Mouse (Mus musculus) gastrocnemius, postnatal 25 days (tissue): ENCODE data around the gene Adgrb2. TPM values are rescaled to one million over a fixed set of nuclear protein-coding genes. Genes with fewer than 3 reads are reported as not detected.

ENCODE experiments used
- DNase-seq: peaks from one replicate; pipeline ENCODE4 v3.0.0; 2022
- total RNA-seq, 2 experiments: library from RNA; stranded (reverse); gene quantifications; 1 replicate in 1 of 2; 2 replicates in 1 of 2; pipeline ENCODE4 v1.2.3; 2021

Adgrb2 gene
- total RNA-seq, 2 experiments from 2014 or later = 0.54 to 0.56 TPM

GRCm38 (mm10) chr4:130033496-130033895, 48.8 kb downstream of the Adgrb2 start:
- DNase-seq = no peak

GRCm38 (mm10) chr4:130036112-130036511, 51.4 kb downstream of the Adgrb2 start:
- peak; percentile 26 for DNase-seq

GRCm38 (mm10) chr4:130036573-130037401, 52.1 kb downstream of the Adgrb2 start:
- DNase-seq = peak; percentile 82

DNA sequence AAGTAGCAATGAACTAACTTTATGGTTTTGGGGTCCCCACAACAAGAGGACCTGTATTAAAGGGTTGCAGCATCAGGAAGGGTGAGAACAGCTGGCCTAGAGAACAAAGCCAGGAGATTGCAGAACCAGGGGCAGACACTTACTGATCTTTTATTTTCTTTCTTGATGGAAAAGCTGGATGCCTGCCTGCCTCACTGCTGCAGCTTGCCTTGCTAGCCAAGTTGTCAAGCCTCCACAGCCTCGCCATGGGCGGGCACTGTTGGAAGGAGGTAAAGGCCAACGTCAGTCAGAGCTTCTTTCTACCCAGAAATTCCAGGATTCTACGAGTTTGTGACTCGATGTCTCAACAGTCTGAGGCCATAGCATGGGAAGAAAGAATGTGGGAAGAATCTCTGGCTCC, 54.7 kb downstream of the Adgrb2 start:
- no peak for DNase-seq

DNA sequence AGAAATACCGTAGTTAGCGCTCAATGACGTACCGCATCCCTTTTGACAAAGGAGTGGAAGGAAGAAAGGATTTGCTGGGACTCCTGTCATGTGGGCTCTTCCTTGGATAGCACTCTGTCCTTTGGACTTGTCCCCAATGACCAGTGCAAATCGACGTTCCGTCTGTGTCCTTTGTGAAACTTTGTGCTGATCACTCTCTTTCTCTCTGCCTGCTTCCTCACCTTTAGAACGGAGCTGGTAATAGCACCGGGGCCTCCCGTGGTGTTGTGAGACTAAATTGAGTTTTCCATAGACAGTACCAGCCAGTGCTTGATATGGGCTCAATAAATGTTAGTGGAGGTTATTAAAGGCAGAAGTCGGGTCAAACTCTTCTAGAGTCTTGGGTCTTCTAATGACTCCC, 56.4 kb downstream of the Adgrb2 start:
- no peak for DNase-seq

- DNase-seq = no peak
Observed at GRCm38 (mm10) chr4:130044211-130044610, 59.5 kb downstream of the Adgrb2 start.

DNA sequence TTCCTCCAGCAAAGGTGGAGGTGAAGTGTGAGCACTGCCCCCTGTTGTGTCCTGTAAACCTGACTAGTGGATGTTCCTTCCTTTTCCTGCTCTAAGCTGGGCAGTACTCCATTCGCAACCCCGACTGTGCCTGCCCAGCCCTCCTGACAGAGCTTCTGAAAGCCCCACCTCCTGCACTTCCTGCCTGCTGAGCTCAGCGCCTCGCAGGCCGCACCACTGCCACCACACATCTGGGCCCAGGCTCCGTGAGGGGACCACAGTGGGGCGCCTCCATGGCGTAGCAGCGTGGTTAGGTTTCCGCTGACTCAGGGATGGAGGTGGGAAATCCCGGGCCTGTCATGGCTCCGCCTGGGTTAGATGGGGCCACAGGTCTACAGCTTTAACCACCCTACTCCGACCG, 60.9 kb downstream of the Adgrb2 start:
- DNase-seq = peak; percentile 56

DNA sequence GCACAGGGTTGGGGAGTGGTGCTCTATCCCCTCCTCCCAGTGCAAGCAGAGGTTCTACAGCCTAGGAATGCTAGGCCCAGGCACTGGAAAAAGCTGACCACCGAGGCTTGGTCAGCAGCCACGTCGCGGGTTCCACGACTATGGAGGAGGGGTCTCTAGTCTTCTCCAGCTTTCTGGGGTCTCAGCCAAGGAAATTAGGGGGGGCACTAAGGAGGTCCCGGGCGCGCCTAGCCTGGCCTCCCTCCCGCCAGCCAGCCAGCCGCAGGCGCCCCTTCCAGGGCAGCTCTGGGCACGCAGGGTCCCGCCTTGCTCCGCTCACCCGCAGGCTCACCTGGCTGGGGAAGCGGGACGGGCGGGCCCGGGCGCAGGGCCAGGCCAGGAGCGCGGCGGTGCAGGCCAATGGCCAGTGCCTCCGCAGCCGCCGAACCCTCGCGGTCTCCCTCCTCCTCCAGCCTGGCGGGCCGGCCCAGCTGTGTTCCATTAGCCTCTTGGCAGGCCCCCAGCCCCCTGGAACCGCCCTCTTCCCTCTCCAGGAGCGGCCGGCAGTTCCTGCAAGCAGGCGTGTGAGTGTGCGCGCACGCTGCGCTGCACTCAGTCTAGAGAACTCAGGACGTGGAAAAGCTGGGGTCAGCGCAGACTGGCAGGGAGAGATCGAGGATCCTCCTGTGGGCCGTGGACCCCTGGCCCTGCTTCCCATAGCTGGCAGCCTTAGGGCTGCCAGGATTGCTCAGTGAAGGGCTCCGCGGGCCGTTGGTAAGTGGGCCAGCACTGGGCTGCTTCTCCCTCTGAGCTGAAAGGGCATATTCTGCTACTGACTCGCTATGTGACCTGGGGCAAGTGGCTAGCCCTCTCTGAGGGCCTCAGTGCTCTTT, 62.9 kb downstream of the Adgrb2 start, which contains the start of gene Col16a1:
Col16a1 (plus strand) TSS at position 510 of the 872 bp plus-strand sequence.
- peak; percentile 94 for DNase-seq

DNA sequence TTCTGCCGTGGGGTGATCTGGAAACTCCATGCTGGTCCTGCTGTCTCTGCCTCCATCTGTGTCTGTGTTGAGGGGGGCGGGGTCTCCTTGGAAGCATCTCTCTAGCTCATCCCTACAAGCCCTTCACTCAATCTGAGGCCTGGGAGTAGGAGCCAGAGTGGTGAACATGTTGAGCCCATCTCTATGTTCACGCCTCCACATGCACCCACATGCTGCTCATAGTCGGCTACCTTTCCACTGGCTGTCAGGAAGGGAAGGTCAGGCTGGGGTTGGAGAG, 63.5 kb downstream of the Adgrb2 start:
- DNase-seq = no peak

- peak; percentile 69 for DNase-seq
Observed at GRCm38 (mm10) chr4:130050056-130050824, 65.6 kb downstream of the Adgrb2 start.

- no peak for DNase-seq
Observed at GRCm38 (mm10) chr4:130052283-130052682, 67.6 kb downstream of the Adgrb2 start.

DNA sequence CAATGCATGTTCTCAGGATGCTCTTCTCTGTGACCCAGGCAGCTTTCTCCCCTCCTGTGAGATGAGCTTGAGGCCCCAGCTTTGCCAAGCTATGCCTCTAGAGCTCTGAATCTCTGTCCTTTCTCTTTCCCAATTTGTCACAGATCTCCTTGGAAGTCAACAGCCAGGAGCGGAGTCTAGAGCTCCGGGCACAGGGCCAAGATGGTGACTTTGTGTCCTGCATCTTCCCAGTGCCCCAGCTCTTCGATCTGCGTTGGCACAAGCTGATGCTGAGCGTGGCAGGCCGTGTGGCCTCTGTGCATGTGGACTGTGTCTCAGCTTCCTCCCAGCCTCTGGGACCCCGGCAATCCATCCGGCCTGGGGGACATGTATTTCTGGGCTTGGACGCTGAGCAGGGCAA, 68.4 kb downstream of the Adgrb2 start:
- DNase-seq = no peak

DNA sequence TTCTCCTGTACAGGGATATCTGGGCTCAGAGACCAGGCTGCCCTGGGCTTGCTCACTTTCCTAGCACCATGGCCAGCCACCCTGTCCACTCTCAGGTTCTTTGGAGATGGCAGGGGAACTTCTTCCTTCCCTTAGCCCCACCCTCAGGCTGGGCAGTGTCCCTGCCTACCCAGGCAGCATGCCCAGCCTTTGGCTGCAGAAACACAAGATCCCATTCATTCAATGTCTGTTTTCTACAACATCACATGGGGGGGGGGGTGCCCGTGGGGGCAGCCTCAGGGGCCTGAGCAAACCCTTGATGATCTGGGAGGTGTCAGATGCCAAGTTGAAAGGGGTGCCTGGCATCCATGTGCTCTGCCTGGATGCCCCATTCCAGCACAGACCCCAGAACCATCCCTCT, 70.1 kb downstream of the Adgrb2 start:
- no peak for DNase-seq

GRCm38 (mm10) chr4:130055160-130056010, 70.7 kb downstream of the Adgrb2 start:
- DNase-seq = no peak

DNA sequence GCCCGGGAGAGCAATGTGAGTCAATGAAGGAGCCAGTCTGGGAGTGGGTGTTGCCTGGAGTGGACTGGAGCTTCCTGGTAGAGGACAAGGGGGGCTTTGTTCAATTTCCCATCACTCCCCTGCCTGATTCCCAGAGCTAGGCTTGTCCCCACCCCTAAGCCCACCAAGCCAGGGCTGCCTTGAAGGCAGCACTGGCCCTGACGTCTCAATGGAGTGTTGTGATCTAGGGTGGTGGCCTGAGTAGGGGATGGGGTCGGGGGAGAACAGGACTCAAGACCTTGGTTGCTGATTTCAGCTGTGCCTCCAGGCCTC, 71.3 kb downstream of the Adgrb2 start:
- no peak for DNase-seq

DNA sequence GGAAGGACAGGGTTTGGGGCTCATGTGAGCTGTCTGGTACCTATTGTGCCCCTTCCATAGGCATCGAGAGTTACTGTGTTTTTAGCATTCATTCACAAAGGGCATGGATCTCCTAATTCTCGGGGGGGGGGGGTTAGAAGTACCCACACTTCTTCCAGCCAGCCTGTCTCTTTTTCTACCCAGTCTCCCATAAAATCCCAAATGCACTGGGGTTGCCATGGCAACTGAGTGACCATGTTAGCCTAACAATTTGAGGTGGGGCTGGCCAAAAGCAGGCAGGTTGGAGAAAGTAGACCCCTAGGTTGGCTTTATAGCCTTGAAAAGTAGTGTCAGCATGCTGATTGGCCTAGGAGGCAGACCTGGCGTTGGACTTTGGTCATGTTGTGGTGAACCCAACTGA, 71.8 kb downstream of the Adgrb2 start:
- no peak for DNase-seq

- no peak for DNase-seq
Observed at GRCm38 (mm10) chr4:130060937-130061336, 76.3 kb downstream of the Adgrb2 start.

GRCm38 (mm10) chr4:130063191-130063590, 78.5 kb downstream of the Adgrb2 start:
- DNase-seq = no peak

DNA sequence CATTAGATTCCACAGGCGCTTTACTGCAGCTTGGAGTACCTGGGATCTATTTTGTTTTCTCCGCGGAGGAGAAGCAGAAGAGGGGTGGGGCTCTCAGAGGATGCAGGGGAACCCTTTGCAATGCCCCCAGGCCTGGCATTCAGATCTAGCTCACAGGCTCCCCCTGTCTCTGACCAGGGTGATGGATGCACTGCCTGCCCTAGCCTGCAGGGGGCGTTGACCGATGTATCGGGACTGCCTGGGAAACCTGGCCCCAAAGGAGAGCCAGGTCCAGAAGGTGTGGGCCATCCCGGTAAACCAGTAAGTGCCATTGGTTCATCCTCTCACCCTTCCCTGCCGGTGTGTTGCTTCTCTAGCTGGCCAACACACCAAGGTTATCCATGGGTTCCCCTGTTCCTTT, 82.1 kb downstream of the Adgrb2 start:
- DNase-seq = no peak

GRCm38 (mm10) chr4:130070523-130070922, 85.9 kb downstream of the Adgrb2 start:
- DNase-seq = no peak

DNA sequence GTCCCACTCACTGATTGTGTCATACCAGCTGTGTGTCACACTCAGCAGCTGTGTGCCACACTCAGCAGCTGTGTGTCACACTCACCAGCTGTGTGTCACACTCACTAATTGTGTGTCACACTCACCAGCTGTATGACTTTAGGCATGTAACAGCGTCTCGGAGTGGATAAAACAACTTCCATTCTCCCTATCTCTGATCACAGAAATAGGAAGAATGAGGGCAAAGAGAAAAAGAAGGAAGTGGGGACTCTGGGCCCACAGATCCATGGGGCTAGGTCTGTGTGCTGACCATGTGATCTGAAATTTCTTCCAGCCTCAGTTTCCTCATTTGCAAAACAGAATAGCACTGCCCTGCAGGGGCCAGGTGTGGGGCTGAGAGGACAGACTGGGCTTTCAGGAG, 87.1 kb downstream of the Adgrb2 start:
- no peak for DNase-seq
